Mouse (Mus musculus): Measurements from ENCODE around the gene Tsr1. TPM values are rescaled to one million over a fixed set of nuclear protein-coding genes. Genes with fewer than 3 reads are reported as not detected.

Gene Tsr1
- polyA plus RNA-seq, 2 experiments: 17.9 to 26.3 TPM

DNA sequence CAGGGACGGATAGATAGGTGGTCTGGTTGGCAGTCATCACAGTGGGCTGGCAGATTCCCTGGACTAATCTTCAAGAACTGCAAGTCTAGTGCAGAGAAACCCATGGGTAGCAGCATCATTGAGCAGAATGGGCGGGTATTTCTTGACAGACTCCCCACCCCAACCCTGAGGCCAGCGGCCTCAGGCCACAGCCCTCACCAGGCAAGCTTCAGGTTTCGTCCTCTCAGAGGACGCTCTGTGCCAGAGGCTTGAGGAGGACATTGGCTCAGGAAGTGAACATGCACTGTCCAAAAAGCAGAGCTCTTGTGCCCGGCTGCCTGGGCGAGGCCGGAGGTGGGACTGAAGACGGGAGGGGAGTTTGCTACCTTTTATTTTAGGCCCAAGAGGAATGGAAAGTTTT is 33.5 kb upstream of the Tsr1 start:
- ATAC-seq (ENCODE audit: insufficient read depth) (no peak), DNase-seq (ENCODE audit: low read depth in 3 of 3, low spot score in 3 of 3) (no peak)
- Histone ChIP-seq H3K4me3 (ENCODE audit: insufficient read depth in 1 of 2, low read depth in 2 of 2, low read length in 2 of 2) (no peak overlapping the region), H3K9ac (replicated peaks) (no peak overlapping the region), H3K4me2 (ENCODE audit: low read depth) (no peak overlapping the region), H3K27ac (no peak overlapping the region), H3K27me3 (ENCODE audit: control insufficient read depth, insufficient read depth, low read length) (no peaks in the 10 kb centered on the region), H3K4me1 (replicated peaks; ENCODE audit: control insufficient read depth in 2 of 2, insufficient read depth in 2 of 2, low read length in 1 of 2) (no peaks in the 10 kb centered on the region), H3K9me3 (ENCODE audit: control insufficient read depth, low read length) (no peaks in the 10 kb centered on the region), H3K36me3 (replicated peaks; ENCODE audit: control insufficient read depth, insufficient read depth, low read depth) (no peaks in the 10 kb centered on the region)
- TF ChIP-seq CTCF (IDR thresholded peaks at IDR 0.05; ENCODE audit: low read depth) (no peak), EP300 (IDR thresholded peaks at IDR 0.05; ENCODE audit: low read depth) (no peak)
- 74% methylated on average over 9 of the region's 9 CpGs for WGBS (ENCODE audit: insufficient replicate concordance)

DNA sequence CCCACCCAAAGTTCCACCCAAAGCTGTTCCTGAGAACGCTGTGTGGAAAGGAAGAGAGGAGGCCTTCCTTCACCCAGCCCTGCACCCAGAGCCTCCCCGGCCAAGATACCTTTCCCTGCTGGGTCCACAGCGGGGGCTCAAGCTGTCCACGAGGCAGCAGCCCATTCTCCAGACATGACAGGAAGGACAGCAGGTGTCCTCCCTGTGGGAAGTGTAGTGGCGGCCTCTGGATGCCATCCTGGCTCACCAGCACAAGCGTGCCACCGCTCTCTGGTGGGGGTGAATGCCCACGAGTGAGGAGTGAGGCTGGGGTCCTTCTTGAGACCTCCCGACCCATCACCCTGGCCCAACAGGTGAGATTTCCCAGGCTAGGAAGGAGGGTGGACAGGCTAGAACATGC is 32.6 kb upstream of the Tsr1 start:
- Histone ChIP-seq H3K4me3 (ENCODE audit: insufficient read depth in 1 of 2, low read depth in 2 of 2, low read length in 2 of 2) (no peak overlapping the region), H3K4me1 (replicated peaks; ENCODE audit: control insufficient read depth in 2 of 2, insufficient read depth in 2 of 2, low read length in 1 of 2) (no peaks in the 10 kb centered on the region), H3K36me3 (replicated peaks; ENCODE audit: control insufficient read depth, insufficient read depth, low read depth) (no peaks in the 10 kb centered on the region), H3K27me3 (ENCODE audit: control insufficient read depth, insufficient read depth, low read length) (no peaks in the 10 kb centered on the region), H3K9me3 (ENCODE audit: control insufficient read depth, low read length) (no peaks in the 10 kb centered on the region), H3K9ac (replicated peaks) (no peak overlapping the region), H3K4me2 (ENCODE audit: low read depth) (no peak overlapping the region), H3K27ac (no peak overlapping the region)
- TF ChIP-seq CTCF (IDR thresholded peaks at IDR 0.05; ENCODE audit: low read depth): no peak
- no peak for TF ChIP-seq EP300 (IDR thresholded peaks at IDR 0.05; ENCODE audit: low read depth)
- ATAC-seq (ENCODE audit: insufficient read depth) (no peak), DNase-seq (ENCODE audit: low read depth in 3 of 3, low spot score in 3 of 3) (no peak)
- 77% methylated on average over 9 of the region's 9 CpGs for WGBS (ENCODE audit: insufficient replicate concordance)

DNA sequence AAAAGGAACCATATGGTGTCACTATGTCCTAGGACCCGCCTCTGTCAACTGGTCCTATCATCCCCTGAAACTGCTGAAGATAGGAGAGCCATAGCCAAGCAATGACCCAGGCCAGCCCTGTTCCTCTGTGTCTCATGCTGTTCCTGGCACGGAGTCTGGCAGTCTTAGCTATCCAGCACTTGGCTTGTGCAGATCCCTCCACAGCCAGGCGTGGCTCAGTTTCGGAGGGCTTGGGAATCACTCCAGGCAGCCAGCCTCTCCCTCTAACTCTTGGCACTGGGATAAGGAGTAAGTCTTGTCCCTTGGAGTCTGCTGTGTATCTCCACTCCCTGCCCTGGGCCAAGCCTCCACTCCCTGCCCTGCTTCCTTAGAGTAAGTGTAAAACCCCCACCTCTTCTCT is 31.2 kb upstream of the Tsr1 start:
- H3K9ac ChIP-seq (replicated peaks): no peak overlapping the region
- H3K27me3 ChIP-seq (ENCODE audit: control insufficient read depth, insufficient read depth, low read length): no peaks in the 10 kb centered on the region
- DNase-seq (ENCODE audit: low read depth in 3 of 3, low spot score in 3 of 3) (no peak), ATAC-seq (ENCODE audit: insufficient read depth) (no peak)
- TF ChIP-seq EP300 (IDR thresholded peaks at IDR 0.05; ENCODE audit: low read depth): no peak
- TF ChIP-seq CTCF (IDR thresholded peaks at IDR 0.05; ENCODE audit: low read depth): no peak
- H3K4me2 ChIP-seq (ENCODE audit: low read depth): no peak overlapping the region
- 73% methylated on average over 4 of the region's 4 CpGs for WGBS (ENCODE audit: insufficient replicate concordance)
- H3K27ac ChIP-seq: no peak overlapping the region
- H3K4me3 ChIP-seq (ENCODE audit: insufficient read depth in 1 of 2, low read depth in 2 of 2, low read length in 2 of 2): no peak overlapping the region
- no peaks in the 10 kb centered on the region for H3K4me1 ChIP-seq (replicated peaks; ENCODE audit: control insufficient read depth in 2 of 2, insufficient read depth in 2 of 2, low read length in 1 of 2)
- H3K36me3 ChIP-seq (replicated peaks; ENCODE audit: control insufficient read depth, insufficient read depth, low read depth): no peaks in the 10 kb centered on the region
- no peaks in the 10 kb centered on the region for H3K9me3 ChIP-seq (ENCODE audit: control insufficient read depth, low read length)

DNA sequence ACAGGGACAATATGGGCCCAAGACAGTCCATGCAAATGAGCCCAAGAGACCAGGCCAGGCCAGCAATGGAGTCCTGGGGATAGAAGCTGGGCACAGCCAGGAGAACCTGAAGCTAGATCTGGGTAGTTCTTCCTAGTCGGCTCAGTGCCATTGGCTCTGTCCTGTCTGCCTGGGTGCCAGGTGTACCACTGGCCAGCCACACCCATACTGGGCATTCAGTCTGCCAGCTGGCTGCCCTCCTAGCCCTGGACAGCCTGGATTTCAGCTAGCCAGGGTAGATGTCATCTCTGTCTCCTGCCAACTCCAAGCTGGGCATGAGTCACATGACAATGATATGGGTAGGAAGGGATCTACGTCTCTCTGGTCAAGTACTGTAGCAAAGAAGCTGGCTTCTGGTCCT is 30.7 kb upstream of the Tsr1 start:
- no peak overlapping the region for H3K27ac ChIP-seq
- H3K9ac ChIP-seq (replicated peaks): no peak overlapping the region
- H3K4me1 ChIP-seq (replicated peaks; ENCODE audit: control insufficient read depth in 2 of 2, insufficient read depth in 2 of 2, low read length in 1 of 2): no peaks in the 10 kb centered on the region
- 76% methylated on average over 2 of the region's 2 CpGs for WGBS (ENCODE audit: insufficient replicate concordance)
- DNase-seq (ENCODE audit: low read depth in 3 of 3, low spot score in 3 of 3) (no peak), ATAC-seq (ENCODE audit: insufficient read depth) (no peak)
- H3K4me2 ChIP-seq (ENCODE audit: low read depth): no peak overlapping the region
- H3K9me3 ChIP-seq (ENCODE audit: control insufficient read depth, low read length): no peaks in the 10 kb centered on the region
- no peak overlapping the region for H3K4me3 ChIP-seq (ENCODE audit: insufficient read depth in 1 of 2, low read depth in 2 of 2, low read length in 2 of 2)
- no peak for TF ChIP-seq EP300 (IDR thresholded peaks at IDR 0.05; ENCODE audit: low read depth)
- no peak for TF ChIP-seq CTCF (IDR thresholded peaks at IDR 0.05; ENCODE audit: low read depth)
- H3K36me3 ChIP-seq (replicated peaks; ENCODE audit: control insufficient read depth, insufficient read depth, low read depth): no peaks in the 10 kb centered on the region
- no peaks in the 10 kb centered on the region for H3K27me3 ChIP-seq (ENCODE audit: control insufficient read depth, insufficient read depth, low read length)

DNA sequence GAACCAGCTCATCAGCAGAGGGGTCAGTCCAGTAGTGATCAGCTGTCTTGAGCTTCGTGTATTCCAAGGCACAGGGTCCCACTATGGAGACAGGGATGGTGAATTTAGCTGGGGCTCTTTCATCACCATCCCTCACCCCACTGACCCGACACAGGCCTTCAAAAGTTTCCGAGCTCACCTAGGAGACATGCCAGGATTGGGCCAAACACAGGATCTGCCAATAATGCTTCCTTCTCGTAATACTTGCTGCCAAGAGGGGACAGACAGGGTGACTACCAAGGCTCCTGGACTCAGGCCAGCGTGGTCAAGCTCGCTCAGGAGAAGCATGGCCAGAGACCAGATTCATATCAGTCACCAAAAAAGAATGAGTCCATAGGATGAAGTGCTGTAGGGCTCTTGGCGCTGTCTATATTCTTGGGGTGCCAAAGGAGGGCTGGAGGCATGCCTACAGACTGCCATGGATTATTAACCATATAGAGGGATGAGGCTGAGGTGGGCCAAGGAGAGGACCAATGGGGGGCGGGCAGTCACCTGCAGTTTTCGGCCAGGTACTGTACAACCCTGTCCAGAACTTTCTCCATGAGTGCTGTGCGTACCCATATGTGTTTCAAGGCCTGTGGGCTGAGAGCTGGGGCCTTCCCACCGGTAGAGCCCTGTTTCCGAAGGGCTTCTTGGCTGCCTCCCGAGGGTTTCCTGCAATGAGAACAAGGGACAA is 29.7 kb upstream of the Tsr1 start:
- WGBS (ENCODE audit: insufficient replicate concordance): 70% methylated on average over 13 of the region's 13 CpGs
- H3K36me3 ChIP-seq (replicated peaks; ENCODE audit: control insufficient read depth, insufficient read depth, low read depth): no peaks in the 10 kb centered on the region
- H3K27me3 ChIP-seq (ENCODE audit: control insufficient read depth, insufficient read depth, low read length): no peaks in the 10 kb centered on the region
- H3K4me1 ChIP-seq (replicated peaks; ENCODE audit: control insufficient read depth in 2 of 2, insufficient read depth in 2 of 2, low read length in 1 of 2): no peaks in the 10 kb centered on the region
- ATAC-seq (ENCODE audit: insufficient read depth) (no peak), DNase-seq (ENCODE audit: low read depth in 3 of 3, low spot score in 3 of 3) (no peak)
- no peak overlapping the region for H3K4me3 ChIP-seq (ENCODE audit: insufficient read depth in 1 of 2, low read depth in 2 of 2, low read length in 2 of 2)
- H3K9ac ChIP-seq (replicated peaks): no peak overlapping the region
- H3K4me2 ChIP-seq (ENCODE audit: low read depth): no peak overlapping the region
- no peak for TF ChIP-seq CTCF (IDR thresholded peaks at IDR 0.05; ENCODE audit: low read depth)
- no peak for TF ChIP-seq EP300 (IDR thresholded peaks at IDR 0.05; ENCODE audit: low read depth)
- no peaks in the 10 kb centered on the region for H3K9me3 ChIP-seq (ENCODE audit: control insufficient read depth, low read length)
- no peak overlapping the region for H3K27ac ChIP-seq

Data from liver, embryonic 14.5 days (tissue).